Comparison of ENCODE assay signal across 18 mouse cellular contexts in the genomic region with DNA sequence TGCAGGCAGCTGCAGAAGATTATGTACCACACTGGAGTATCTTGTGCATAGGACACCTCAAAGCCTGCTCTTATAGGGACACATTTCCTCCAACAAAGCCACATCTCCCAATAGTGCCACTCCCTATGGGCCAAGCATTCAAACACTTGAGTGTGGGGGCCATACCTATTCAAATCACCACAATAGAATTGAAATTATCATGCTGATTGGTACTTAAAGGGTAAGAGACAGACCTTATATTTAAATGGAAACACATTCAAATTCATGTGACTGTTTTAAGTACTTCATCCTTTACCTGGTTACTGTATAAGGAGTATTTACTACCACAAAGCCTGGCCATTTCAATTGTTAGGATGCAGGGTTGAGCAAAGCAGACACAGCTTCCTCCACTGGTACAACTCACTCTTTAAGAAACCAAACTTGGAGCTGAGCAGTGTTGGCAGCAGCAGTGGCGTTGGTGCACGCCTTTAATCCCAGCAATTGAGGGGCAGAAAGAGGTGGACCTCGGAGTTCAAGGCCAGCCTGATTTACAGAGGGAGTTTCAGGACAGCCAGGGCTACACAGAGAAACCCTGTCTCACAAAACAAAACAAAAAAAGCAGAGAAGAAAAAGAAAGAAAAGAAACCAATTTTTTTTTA. TPM values are rescaled to one million over a fixed set of nuclear protein-coding genes. Genes with fewer than 3 reads are reported as not detected.
DNase-seq lines count a peak whose midpoint lies in the region; TF ChIP-seq lines count a peak whose summit lies in the region.
"Had no signal": no experiment of that assay in that cellular context is flagged by ENCODE, and none has a peak within 500 bp of the region (broad histone marks: within the 10 kb centered on the region; RNA-seq: fewer than 3 reads in every experiment).

No protein-coding gene starts in this region.

- H3K9me3 ChIP-seq in E14TG2a.4 (ENCODE audit: low read length): no peaks in the 10 kb centered on the region
- H3K9me3 ChIP-seq: embryonic facial prominence, embryonic 12.5 days; forebrain, embryonic 15.5 days; heart, embryonic 12.5 days; hindbrain, embryonic 15.5 days had no signal

- no peaks in the 10 kb centered on the region for H3K27me3 ChIP-seq in E14TG2a.4 (ENCODE audit: insufficient read depth, low read length)
- H3K27me3 ChIP-seq: CH12.LX; embryonic facial prominence, embryonic 12.5 days; forebrain, embryonic 15.5 days; heart, embryonic 12.5 days; hindbrain, embryonic 15.5 days; Patski had no signal

- H3K36me3 ChIP-seq in E14TG2a.4 (ENCODE audit: insufficient read depth, low read length): peaks cover 35% of the 10 kb centered on the region

- H3K4me3 ChIP-seq in E14TG2a.4 (replicated peaks; ENCODE audit: low read length): peak overlapping the region; percentile 14
- no peak overlapping the region for H3K4me3 ChIP-seq in left cerebral cortex, adult 2 months
- H3K4me3 ChIP-seq: embryonic facial prominence, embryonic 12.5 days; forebrain, embryonic 15.5 days; heart, embryonic 12.5 days; hindbrain, embryonic 15.5 days had no signal

- peak; percentile 27 for DNase-seq in adrenal gland, postnatal 14 days
- no peak for DNase-seq in adrenal gland, adult 18-20 months (ENCODE audit: low spot score in 2 of 2)
- peak; percentile 98 for DNase-seq in ES-CJ7 (ENCODE audit: low read depth, low spot score)
- DNase-seq in ZHBTc4 (ENCODE audit: low read depth, low spot score): peak; percentile 96
- DNase-seq in left cerebral cortex, adult 2 months (ENCODE audit: extremely low spot score in 1 of 2, low spot score in 2 of 2): no peak
- DNase-seq: adrenal gland, adult 8-10 months; cerebellum, adult 11 months; cerebellum, adult 8-10 months; cerebellum, postnatal 14 days; gastrocnemius, postnatal 10 days; kidney, adult 8-10 months had no signal

- peaks cover 85% of the 10 kb centered on the region for H3K4me1 ChIP-seq in E14TG2a.4 (replicated peaks; ENCODE audit: low read depth, low read length)
- H3K4me1 ChIP-seq: embryonic facial prominence, embryonic 12.5 days; forebrain, embryonic 15.5 days; heart, embryonic 12.5 days; hindbrain, embryonic 15.5 days had no signal

- no peak for TF ChIP-seq CTCF in E14TG2a.4 (conservative IDR thresholded peaks at IDR 0.05; ENCODE audit: low read length)
- TF ChIP-seq CTCF in left cerebral cortex, adult 2 months (IDR thresholded peaks at IDR 0.05): no peak

- no peak overlapping the region for H3K27ac ChIP-seq in left cerebral cortex, adult 2 months
- H3K27ac ChIP-seq: embryonic facial prominence, embryonic 12.5 days; forebrain, embryonic 15.5 days; hindbrain, embryonic 15.5 days had no signal

- intact Hi-C loops in left cerebral cortex, adult 2 months (cut with DNase I): no loop called here

RNA-seq across cellular contexts. Expression of a gene that starts 18.0 kb away (rescaled TPM):
- 43.0 and 50.8 TPM in 2 replicates for total RNA-seq in adrenal gland, postnatal 14 days (2021)
- 10 to 100 TPM; 44.6 to 50.4 TPM for total RNA-seq in adrenal gland, adult 18-20 months (2021)
- total RNA-seq in left cerebral cortex, adult 2 months (2021): 100 to 1,000 TPM; 106 to 110 TPM

RNA-seq across cellular contexts. Expression of a gene that starts 39.6 kb away (rescaled TPM):
- total RNA-seq in adrenal gland, postnatal 14 days (2021): 211 and 233 TPM in 2 replicates
- total RNA-seq in adrenal gland, adult 18-20 months (2021): 100 to 1,000 TPM; 132 to 214 TPM
- total RNA-seq in left cerebral cortex, adult 2 months (2021): 10 to 100 TPM; 51.8 to 56.1 TPM

RNA-seq across cellular contexts. Expression of a gene that starts 40.6 kb away (rescaled TPM):
- 11.4 and 12.2 TPM in 2 replicates for total RNA-seq in adrenal gland, postnatal 14 days (2021)
- total RNA-seq in adrenal gland, adult 18-20 months (2021): 10 to 100 TPM in 1 of 2 experiments, 1 to 10 TPM in 1; 3.4 to 14.2 TPM
- 1 to 10 TPM; 7.4 to 7.9 TPM for total RNA-seq in left cerebral cortex, adult 2 months (2021)

RNA-seq across cellular contexts. Expression of a gene that starts 44.4 kb away (rescaled TPM):
- total RNA-seq in adrenal gland, postnatal 14 days (2021): 22.8 and 27.4 TPM in 2 replicates
- 10 to 100 TPM; 26.7 to 42.6 TPM for total RNA-seq in adrenal gland, adult 18-20 months (2021)
- total RNA-seq in left cerebral cortex, adult 2 months (2021): 10 to 100 TPM; 57.4 to 58.1 TPM

Comparison
In these comparisons a context has a peak if more than half of its experiments do, and no peak if none do; other contexts are left out.
1. DNase-seq: peak in adrenal gland, postnatal 14 days (single experiment), ES-CJ7 (single experiment) and ZHBTc4 (single experiment); none in adrenal gland, adult 18-20 months (0 of 2) and left cerebral cortex, adult 2 months (0 of 2).